Mouse (Mus musculus): ENCODE results near the gene Rexo2. TPM values are rescaled to one million over a fixed set of nuclear protein-coding genes. Genes with fewer than 3 reads are reported as not detected.

Rexo2 gene
- total and polyA plus RNA-seq, 2 experiments from 2014 or later, result 21.6 to 90.4 TPM

DNA sequence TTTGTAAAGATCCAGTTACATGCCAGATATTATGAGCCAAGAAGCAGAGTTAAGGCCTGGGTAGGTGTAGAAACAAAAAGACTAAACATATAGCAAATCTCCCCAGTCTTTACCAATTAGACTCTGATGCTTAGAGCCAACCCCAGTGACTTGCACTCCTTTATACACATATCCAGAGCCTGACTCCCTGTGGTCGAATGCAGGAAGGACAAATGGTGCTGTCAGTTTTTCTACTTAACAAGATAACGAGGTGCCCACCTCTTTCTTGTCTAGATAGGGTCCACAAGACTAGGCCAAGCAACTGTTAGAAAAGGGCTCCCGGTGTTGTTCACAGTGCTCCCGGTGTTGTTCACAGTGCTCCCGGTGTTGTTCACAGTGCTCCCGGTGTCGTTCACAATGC is 20.8 kb upstream of the Rexo2 start:
- no peak for ATAC-seq (ENCODE audit: insufficient read depth, low read depth)
- 72% methylated on average over 7 of the region's 7 CpGs for WGBS

GRCm38 (mm10) chr9:48495548-48495932 is 15.1 kb upstream of the Rexo2 start:
- 2% methylated on average over 34 of the region's 34 CpGs for WGBS
- no peaks in the 10 kb centered on the region for H3K9me3 ChIP-seq (replicated peaks; ENCODE audit: control insufficient read depth, low read length)
- H3K27ac ChIP-seq (ENCODE audit: low read depth), result peak overlapping the region; percentile 91
- DNase-seq (ENCODE audit: low spot score) (peak; percentile 41), ATAC-seq (ENCODE audit: insufficient read depth, low read depth) (peak; percentile 47)
- H3K4me2 ChIP-seq (ENCODE audit: low read depth, low read length), result peak overlapping the region; percentile 88
- 0 out of 2 replicates have a peak, but pooled peaks cover 4% of the 10 kb centered on the region for H3K27me3 ChIP-seq (ENCODE audit: control insufficient read depth, insufficient read depth, low read length)
- peaks cover 31% of the 10 kb centered on the region for H3K36me3 ChIP-seq (replicated peaks; ENCODE audit: control insufficient read depth, insufficient read depth, low read length)
- peak overlapping the region; percentile 67 for H3K4me3 ChIP-seq (ENCODE audit: low read depth, low read length)
- peak overlapping the region; percentile 71 for H3K9ac ChIP-seq (replicated peaks; ENCODE audit: low read depth, low read length)
- peak; percentile 32; the same call in 1 of the 2 replicates for TF ChIP-seq EP300 (IDR thresholded peaks at IDR 0.05; ENCODE audit: low read depth)
- no peak for TF ChIP-seq CTCF (IDR thresholded peaks at IDR 0.05; ENCODE audit: low read depth)
- peaks cover 15% of the 10 kb centered on the region for H3K4me1 ChIP-seq (ENCODE audit: control insufficient read depth, insufficient read depth)

More for the DNA sequence above, 20.8 kb upstream of the Rexo2 start:
- Histone ChIP-seq H3K9ac (replicated peaks; ENCODE audit: low read depth, low read length) (no peak overlapping the region), H3K4me2 (ENCODE audit: low read depth, low read length) (no peak overlapping the region), H3K36me3 (replicated peaks; ENCODE audit: control insufficient read depth, insufficient read depth, low read length) (no peaks in the 10 kb centered on the region), H3K9me3 (replicated peaks; ENCODE audit: control insufficient read depth, low read length) (no peaks in the 10 kb centered on the region), H3K4me1 (ENCODE audit: control insufficient read depth, insufficient read depth) (peaks cover under 1% of the 10 kb centered on the region), H3K27ac (ENCODE audit: low read depth) (no peak overlapping the region), H3K4me3 (ENCODE audit: low read depth, low read length) (no peak overlapping the region), H3K27me3 (ENCODE audit: control insufficient read depth, insufficient read depth, low read length) (0 out of 2 replicates have a peak, but pooled peaks cover 4% of the 10 kb centered on the region)
- no peak for DNase-seq (ENCODE audit: low spot score)
- TF ChIP-seq CTCF (IDR thresholded peaks at IDR 0.05; ENCODE audit: low read depth) (no peak), EP300 (IDR thresholded peaks at IDR 0.05; ENCODE audit: low read depth) (no peak)

GRCm38 (mm10) chr9:48494817-48495547 is 14.6 kb upstream of the Rexo2 start, which contains the start of the genes Rbm7 and Gm5617:
Gene Rbm7 (minus strand): TSS chr9:48495299.
Gene Gm5617 (plus strand): TSS chr9:48495442.
- no peaks in the 10 kb centered on the region for H3K9me3 ChIP-seq (replicated peaks; ENCODE audit: control insufficient read depth, low read length)
- H3K9ac ChIP-seq (replicated peaks; ENCODE audit: low read depth, low read length), result peak within 1 kb of the TSS; percentile 71
- 0 out of 2 replicates have a peak, but pooled peaks cover 3% of the 10 kb centered on the region for H3K27me3 ChIP-seq (ENCODE audit: control insufficient read depth, insufficient read depth, low read length)
- ATAC-seq (ENCODE audit: insufficient read depth, low read depth), result peak; percentile 100
- peaks cover 37% of the 10 kb centered on the region for H3K36me3 ChIP-seq (replicated peaks; ENCODE audit: control insufficient read depth, insufficient read depth, low read length)
- H3K4me2 ChIP-seq (ENCODE audit: low read depth, low read length), result peak within 1 kb of the TSS; percentile 88
- WGBS, result under 1% methylated on average over 72 of the region's 72 CpGs
- H3K27ac ChIP-seq (ENCODE audit: low read depth), result peak within 1 kb of the TSS; percentile 91
- peak within 1 kb of the TSS; percentile 67 for H3K4me3 ChIP-seq (ENCODE audit: low read depth, low read length)
- TF ChIP-seq EP300 (IDR thresholded peaks at IDR 0.05; ENCODE audit: low read depth) (peak; percentile 49; the same call in 1 of the 2 replicates), CTCF (IDR thresholded peaks at IDR 0.05; ENCODE audit: low read depth) (no peak)
- DNase-seq (ENCODE audit: low spot score), result peak; percentile 97
- H3K4me1 ChIP-seq (ENCODE audit: control insufficient read depth, insufficient read depth), result peaks cover 15% of the 10 kb centered on the region

DNA sequence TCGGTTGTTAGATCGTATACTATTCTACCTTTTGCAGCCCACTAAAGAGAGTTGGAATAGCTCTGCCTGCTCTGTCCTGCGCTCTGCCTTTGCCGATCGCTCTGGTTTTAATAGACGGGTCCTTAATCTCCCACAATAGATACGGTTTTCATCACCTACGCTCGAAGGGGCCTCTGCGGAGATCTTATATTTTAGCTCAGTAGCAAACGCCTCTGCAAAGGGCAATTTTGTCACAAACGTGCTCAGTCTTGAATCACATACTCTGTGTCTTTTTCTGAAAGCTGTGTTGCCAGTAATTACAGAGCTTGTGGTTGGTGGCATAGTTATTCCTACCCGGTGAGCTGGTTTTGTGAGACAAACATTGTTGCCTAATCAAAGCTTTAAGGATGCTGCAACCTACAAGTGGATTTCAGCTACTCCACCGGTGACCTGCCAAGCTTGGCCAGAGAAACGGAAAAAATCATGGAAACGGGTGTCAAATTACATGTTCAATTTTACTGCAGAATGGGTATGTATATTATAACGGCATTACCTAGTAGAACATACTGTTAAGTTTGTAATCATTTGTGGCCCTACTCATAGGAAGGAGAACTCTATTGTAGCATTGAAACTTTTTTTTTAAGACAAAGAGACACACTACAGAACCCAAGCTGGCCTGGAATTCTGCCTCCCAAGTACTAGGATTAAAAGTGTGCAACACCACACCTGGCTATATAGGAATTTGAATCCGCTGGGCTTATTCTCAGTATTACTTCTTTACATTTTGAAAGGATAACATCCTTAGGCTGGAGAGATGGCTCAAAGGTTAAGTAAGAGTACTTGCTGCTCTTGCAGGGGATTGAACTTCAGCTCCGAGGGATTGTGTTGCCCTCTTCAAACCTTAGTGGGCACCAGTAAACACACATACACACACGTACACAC is 1.1 kb upstream of the Rexo2 start:
- Histone ChIP-seq H3K4me1 (ENCODE audit: control insufficient read depth, insufficient read depth) (peaks cover 12% of the 10 kb centered on the region), H3K27ac (ENCODE audit: low read depth) (no peak overlapping the region), H3K9ac (replicated peaks; ENCODE audit: low read depth, low read length) (no peak overlapping the region; the same call in 1 of the 2 replicates), H3K4me2 (ENCODE audit: low read depth, low read length) (peak overlapping the region; percentile 82), H3K27me3 (ENCODE audit: control insufficient read depth, insufficient read depth, low read length) (no peaks in the 10 kb centered on the region), H3K4me3 (ENCODE audit: low read depth, low read length) (peak overlapping the region; percentile 71), H3K9me3 (replicated peaks; ENCODE audit: control insufficient read depth, low read length) (no peaks in the 10 kb centered on the region), H3K36me3 (replicated peaks; ENCODE audit: control insufficient read depth, insufficient read depth, low read length) (peaks cover 16% of the 10 kb centered on the region)
- 26% methylated on average over 20 of the region's 20 CpGs for WGBS
- ATAC-seq (ENCODE audit: insufficient read depth, low read depth) (no peak), DNase-seq (ENCODE audit: low spot score) (no peak)
- no peak for TF ChIP-seq CTCF (IDR thresholded peaks at IDR 0.05; ENCODE audit: low read depth)
- no peak for TF ChIP-seq EP300 (IDR thresholded peaks at IDR 0.05; ENCODE audit: low read depth)

- peak overlapping the region; percentile 71 for H3K4me3 ChIP-seq (ENCODE audit: low read depth, low read length)
- TF ChIP-seq CTCF (IDR thresholded peaks at IDR 0.05; ENCODE audit: low read depth), result no peak
- no peak for TF ChIP-seq EP300 (IDR thresholded peaks at IDR 0.05; ENCODE audit: low read depth)
- peak; percentile 2; the same call in 1 of the 2 replicates for ATAC-seq (ENCODE audit: insufficient read depth, low read depth)
- peaks cover 17% of the 10 kb centered on the region for H3K36me3 ChIP-seq (replicated peaks; ENCODE audit: control insufficient read depth, insufficient read depth, low read length)
- DNase-seq (ENCODE audit: low spot score), result no peak
- H3K27me3 ChIP-seq (ENCODE audit: control insufficient read depth, insufficient read depth, low read length), result no peaks in the 10 kb centered on the region
- peak overlapping the region; percentile 2; the same call in 1 of the 2 replicates for H3K27ac ChIP-seq (ENCODE audit: low read depth)
- 6% methylated on average over 25 of the region's 25 CpGs for WGBS
- H3K4me1 ChIP-seq (ENCODE audit: control insufficient read depth, insufficient read depth), result peaks cover 12% of the 10 kb centered on the region
- peak overlapping the region; percentile 82 for H3K4me2 ChIP-seq (ENCODE audit: low read depth, low read length)
- no peaks in the 10 kb centered on the region for H3K9me3 ChIP-seq (replicated peaks; ENCODE audit: control insufficient read depth, low read length)
- H3K9ac ChIP-seq (replicated peaks; ENCODE audit: low read depth, low read length), result peak overlapping the region; percentile 58
Observed at GRCm38 (mm10) chr9:48479838-48480410, 499 bp downstream of the Rexo2 start.

Measured in heart, postnatal 0 days (tissue).